Mouse (Mus musculus) effector memory CD4-positive, alpha-beta T cell, adult 5 months (primary cell): ENCODE data around the gene Sema5a. TPM values are rescaled to one million over a fixed set of nuclear protein-coding genes. Genes with fewer than 3 reads are reported as not detected.

Experiments used
- polyA plus RNA-seq: library from polyadenylated mRNA; unstranded; fragments of 100-300 nt; shearing (Covaris generic); gene quantifications from one replicate; pipeline ENCODE4 v1.2.1, GENCODE M21; 2017

Sema5a gene
- polyA plus RNA-seq, result not detected

DNA sequence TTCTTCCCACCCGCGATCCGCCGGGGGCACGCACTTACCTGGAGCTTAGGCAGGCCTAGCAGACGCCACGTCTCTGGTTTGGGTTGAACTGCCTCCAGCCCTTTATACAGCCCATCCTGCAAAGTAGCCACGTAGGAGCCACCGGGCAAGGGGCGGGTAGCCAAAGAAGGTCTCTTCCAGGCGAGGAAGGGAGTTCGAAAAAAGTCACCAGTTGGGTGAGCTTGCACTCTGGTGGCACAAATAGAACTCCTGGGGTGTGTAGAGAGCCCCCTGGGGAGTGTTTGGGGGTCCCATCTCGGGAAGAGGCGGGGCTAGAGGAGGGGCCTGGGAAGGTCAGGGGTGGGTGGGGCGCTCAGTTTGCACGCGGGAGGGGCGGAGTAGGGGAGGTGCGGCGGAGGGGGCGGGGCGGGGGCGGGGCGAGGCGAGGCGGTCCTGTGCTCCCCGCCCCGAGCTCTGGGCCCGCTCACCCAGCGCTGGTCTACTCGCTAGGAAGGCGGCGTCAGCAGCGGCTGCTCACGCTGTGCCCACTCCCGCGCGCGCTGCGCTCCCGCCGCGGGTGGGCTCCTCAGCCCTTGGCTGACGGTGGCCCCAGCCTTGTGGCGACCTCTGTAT is at the start of gene Sema5a:
Sema5a (plus strand) TSS at position 467 of the 612 bp plus-strand sequence.

Other genes starting within 250 kb of the Sema5a start
- gene Tas2r119, start 67.5 kb upstream of the Sema5a start, polyA plus RNA-seq, result not detected